Mouse (Mus musculus) CD4-positive, CD25-positive, alpha-beta regulatory T cell, adult 4 months (primary cell): ENCODE data around the gene Gm5426. TPM values are rescaled to one million over a fixed set of nuclear protein-coding genes. Genes with fewer than 3 reads are reported as not detected.
"Not testable (repeated sequence)": the region's sequence is repeated elsewhere in the genome, so short reads cannot be mapped to it uniquely, and the experiment has no call there.

ENCODE experiments used
- ATAC-seq: one replicate; pipeline ENCODE4 v1.8.0; 2017
- polyA plus RNA-seq, 2 experiments: library from polyadenylated mRNA; unstranded; fragments of 100-300 nt; shearing (Covaris generic); gene quantifications; one replicate each; pipeline ENCODE4 v1.2.1; 2017

The Gm5426 gene
- not detected for polyA plus RNA-seq

DNA sequence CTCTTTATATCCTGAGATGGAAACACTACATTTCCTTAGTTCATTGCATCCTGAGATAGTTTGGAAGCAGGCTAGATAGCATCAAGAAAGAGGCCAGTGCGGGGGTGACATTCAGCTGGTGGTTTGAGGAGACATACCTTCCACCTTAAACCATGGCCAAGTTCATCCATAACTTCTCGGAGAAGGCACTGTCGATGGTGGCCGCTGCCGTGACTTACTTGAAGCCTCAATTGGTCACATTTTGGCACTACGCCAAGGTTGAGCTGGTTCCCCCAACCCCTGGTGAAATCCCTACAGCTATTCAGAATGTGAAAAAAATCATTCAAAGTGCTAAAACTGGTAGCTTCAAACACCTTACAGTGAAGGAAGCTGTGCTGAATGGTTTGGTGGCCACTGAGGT is at the start of gene Gm5426:
Gm5426 (plus strand) TSS at position 153 of the 400 bp plus-strand sequence.
- not testable (repeated sequence) for ATAC-seq

DNA sequence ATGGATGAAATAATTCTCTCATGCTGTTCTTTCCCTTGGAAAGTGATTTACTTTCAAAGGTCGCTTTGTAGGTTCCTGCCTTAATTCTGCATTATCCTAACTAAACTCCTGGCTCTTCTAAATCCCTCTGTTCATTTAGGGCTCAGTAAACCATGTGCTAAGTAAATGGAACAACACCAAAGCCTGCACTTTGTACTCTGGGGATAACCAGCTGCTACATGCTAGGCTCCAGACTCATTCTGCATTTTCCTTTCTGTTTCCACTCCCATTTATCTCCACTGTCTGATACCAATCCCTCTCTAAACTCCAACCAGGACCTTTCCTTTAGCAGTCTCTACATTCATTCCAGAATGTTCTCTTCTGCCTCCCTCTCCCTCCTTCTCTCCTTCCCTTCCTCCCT is 46.7 kb upstream of the Gm5426 start:
- no peak for ATAC-seq

DNA sequence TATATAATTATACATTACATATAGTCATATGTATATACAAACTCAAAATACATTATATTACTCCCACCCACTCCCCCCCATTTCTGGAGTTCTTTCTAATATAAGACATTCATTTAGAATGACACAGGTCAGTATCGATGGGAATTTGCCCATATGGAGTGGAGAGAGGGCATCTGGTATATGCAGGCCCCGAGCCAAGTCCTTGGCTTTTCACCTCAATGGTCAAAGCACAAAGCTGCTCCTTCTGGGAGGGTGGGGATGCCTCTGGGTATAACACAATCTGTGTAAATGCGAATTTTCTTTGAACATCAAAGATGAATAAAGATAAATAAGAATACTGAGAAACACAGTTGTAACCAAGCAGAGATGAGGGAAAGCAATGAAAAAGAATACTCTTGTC is 46.0 kb upstream of the Gm5426 start:
- no peak for ATAC-seq

DNA sequence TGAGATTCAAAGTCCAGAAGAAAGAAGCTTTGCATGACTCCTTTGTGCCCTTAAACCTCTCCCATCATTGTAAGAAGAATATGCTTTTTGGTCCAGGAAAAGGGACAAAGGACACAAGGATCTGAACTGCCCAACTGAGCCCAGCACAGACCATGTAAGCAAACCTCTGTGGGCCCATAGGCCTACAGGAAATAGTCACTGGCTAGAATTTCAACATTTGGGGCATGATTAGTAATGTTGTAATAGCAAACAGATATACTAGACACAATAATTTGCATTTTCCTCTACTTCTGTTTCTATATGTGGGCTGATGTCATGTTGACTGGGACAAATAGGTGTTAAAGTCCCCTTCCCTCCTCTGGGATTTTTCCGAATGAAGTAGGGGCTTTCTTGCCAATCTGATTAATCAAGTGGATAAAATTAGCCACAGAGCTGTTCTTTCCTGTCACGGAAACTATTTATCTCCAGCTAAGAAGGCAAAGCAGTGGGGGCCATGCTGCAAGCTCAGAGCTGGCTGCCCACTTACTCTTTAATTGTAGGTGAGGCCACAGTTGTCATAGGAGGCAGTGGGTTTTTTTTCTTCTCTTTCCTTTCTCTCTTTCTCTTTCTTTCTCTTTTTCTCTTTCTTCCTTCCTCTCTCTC is 42.4 kb upstream of the Gm5426 start:
- peak; percentile 54 for ATAC-seq

DNA sequence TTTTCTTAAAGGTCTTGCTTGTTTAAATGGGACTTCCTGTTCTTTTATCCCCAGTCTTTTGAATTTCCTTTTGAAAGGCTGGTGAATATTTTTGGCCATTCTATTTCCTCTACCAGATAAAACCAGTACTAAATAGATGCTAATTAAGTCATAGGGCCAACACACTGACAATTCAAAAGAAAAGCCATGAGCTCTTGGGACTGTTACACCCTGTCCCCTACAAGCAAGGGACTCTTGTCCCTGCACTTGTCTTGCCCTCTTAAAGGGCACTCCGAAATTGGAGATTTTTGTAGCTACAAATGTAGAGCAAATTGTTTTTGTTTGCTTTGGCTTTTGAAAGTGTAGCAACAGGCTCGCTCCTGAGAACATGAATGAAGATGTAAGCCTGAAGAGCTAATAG is 41.8 kb upstream of the Gm5426 start:
- no peak for ATAC-seq

DNA sequence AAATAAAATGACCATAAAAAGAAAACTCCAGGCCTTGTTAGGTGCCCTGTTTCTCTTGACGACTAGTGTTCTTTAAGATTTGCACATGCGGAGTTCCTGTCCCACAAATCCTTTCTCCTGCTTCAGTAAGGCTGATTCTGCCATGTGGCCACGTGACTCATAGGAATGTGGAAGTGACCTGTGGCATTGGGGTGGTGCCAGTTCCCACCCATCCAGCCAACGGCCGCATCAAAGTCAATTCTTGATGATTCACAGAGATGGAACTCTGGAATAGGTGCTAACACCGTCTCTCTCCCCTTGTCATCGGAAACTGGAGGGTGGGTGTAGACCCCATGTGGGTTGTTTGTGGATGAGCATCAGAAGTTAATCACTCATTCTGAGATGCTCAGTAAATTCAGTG is 39.7 kb upstream of the Gm5426 start:
- no peak for ATAC-seq

DNA sequence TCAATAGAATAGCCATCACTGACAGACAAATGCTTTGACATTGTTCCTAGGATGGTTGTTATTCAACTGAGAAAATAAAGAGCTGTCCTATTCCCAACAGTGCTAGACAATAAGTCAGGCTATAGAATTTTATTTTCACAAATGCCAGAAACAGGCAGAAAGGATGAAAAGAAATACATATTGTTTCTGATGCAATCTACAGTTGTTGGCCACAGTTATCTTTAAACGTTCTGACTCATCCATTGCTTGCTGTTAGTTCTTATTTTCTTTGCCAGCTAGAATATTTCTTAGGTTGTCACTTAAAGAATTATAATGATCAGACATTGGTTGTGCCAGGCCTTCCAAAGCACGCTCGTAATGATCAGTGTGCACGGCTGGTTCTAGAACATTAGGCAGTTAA is 35.4 kb upstream of the Gm5426 start:
- no peak for ATAC-seq

DNA sequence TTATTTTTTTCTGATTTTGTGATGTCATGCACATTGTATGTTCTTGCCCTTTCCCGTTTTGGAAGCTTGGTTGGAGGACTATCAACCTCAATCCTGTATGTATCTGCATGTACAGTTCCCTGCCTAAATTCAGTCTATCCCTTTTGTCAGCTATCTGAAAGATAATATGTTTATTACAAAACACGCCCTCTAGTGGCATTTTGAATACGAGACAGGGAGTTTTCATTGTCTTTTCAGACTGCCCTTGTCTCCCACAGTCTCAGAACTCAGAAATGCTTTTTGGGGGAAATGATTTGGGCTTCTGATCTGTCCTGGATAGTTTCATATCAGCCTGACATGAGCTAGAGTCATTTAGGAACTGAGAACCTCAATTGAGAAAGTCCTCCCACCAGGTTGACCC is 32.2 kb upstream of the Gm5426 start:
- ATAC-seq: no peak

DNA sequence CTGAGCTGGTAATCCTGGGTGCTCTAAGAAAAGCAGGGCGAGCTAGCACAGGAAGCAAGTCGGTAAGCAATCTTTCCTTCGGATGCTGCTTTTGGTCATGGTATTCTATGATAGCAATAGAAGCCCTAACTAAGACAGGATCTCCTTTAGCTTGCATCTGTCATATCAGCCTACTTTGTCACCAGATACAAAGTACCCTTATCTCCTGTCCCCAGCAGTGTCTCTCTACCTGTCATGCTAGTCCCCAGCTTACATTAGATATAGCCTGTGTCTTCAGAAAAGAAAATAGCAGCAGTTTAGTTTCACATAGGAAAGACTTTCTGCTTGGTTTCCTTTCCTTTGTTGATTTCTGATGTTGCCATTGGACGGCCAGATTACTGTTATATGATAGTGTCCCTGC is 31.8 kb upstream of the Gm5426 start:
- no peak for ATAC-seq

DNA sequence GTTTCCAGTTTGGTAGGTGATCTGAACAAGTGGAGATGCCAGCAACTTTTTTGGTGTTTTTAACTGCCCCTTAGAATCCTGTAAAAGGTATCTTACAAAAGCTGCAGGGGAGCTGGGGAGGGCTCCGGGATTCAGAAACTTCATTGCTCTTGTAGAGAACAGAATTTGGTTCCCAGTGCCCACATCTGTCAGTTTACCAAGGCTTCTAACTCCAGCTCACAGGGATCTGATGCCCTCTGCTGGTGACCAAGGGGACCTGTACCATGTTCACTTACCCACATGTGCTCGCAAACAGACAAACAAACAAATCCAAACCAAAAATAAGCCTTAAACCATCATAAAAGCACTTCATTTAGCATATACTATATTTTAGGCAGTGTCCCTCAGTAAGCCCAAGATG is 31.3 kb upstream of the Gm5426 start:
- no peak for ATAC-seq

DNA sequence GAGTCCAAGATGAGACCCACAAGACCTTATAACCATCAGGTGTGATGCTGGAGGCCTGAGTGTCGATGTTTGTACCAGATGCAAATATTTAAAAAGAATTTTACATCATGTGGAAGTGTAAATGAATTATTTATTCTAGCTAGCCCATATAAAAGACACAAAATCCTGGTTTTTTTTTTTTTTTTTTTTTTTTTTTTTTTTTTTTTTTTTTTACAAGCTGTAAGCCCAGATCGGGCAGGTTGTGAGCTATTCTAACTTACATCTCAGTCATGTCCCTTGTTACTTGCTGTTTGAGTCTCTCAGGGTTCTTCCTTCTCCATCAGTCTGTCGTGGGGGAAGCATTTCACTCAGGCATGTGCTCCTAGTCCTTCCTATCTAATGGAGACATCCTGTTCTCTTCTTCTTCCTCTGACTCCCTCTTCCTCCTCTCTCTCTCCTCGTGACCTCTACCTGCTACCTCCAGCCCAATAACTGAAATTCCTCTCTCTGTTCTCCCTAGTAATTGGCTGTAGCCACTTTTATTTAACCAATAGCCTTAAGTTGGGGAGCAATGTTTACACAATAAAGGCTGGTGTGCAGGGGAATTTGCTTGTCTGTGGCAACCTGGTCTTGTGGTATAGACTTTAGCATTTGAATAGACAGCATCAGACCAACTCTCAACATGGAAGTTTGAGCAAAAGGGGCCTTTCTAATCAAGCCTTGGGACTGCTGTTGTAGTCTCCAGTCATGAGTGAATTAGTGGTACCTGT is 29.3 kb upstream of the Gm5426 start:
- no peak for ATAC-seq

DNA sequence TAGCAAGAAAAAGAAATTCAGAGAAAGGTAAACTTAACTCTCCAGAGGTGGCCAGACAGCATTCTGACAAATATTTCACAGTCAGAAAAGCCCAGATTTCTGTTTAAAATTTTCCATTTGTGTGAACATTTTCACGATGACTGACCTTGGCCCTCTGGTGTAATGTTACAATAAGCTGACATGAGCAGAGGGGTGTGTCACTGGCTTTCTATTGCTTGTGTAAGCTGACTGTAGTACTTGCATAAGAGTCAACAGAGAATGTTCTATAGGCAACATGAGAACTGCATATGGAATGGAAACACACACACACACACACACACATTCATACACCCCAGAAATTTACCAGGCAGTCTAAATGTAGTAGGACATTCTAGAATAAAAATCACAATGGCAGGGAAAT is 28.6 kb upstream of the Gm5426 start:
- no peak for ATAC-seq

DNA sequence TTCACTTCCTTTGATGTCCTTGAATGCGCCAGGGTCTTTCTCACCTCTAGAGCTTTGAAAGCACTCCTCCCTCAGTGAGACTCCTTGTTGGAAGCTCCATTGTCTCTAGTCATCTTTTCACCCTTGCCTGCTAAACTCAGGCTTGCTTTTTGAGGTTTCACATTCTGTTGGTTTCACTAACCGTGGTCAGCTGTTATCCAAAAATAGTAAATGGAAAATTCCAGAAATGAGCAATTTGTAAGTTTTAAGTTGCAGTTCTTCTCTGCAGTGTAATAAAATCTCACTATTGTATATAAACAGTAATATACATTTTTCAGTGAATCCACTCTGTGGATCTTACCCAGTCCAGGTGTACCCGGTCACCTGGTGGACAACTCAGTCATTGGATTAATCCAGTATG is 21.1 kb upstream of the Gm5426 start:
- ATAC-seq: no peak

DNA sequence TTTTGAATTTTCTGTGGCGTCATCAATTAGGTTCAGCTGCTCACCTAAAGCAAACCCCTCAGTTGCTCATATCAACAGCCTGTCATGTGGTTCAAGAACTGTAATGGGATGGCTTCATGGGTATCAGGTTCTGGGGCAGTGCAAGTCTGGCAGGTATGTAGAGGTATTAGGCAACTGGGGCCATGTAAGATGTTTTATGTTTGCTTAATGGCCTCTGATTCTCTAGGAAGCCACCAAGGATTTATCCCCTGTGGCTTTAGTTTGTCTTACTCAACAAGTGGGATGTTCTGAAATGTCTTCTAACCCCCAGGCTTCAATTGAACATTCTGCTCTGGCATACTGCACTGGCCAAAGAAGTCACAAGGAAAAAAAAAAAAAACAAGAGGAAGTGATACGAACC is 15.6 kb upstream of the Gm5426 start:
- ATAC-seq: no peak

DNA sequence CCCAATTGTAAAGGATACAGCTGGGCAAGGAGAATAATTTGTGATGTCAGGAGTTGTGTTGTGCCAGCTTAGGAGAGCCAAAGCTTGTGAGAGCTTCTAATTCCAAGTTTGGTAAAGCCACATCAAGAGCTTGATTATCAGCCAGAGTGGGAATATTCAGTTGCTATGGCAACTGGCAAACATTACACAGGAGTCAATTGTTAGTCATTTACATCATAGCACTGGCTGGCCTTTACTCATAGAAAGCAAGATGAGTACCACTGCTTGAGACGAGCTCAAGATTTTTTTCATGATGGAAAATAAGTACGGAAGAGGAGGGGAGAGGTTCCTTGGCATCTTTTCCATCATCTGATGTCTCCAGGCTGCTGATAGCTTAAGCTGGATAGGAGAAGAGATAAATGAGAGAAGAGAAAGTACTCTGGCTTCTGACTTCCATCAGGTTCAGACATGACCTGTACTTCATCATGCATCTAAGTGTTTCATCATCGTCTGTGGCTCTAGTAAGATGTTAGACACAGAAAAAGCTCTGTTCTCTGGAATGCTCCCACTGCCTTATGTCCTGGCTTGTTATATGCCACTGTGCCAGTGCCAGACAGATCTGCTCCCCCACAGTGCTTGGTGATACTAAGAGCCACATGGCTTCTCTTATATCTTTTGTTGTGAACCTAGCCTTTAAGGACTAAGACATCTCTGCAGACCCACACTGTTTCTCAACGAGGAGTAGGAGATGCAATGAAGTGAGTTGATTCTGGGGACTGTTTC is 15.0 kb upstream of the Gm5426 start:
- ATAC-seq: no peak

DNA sequence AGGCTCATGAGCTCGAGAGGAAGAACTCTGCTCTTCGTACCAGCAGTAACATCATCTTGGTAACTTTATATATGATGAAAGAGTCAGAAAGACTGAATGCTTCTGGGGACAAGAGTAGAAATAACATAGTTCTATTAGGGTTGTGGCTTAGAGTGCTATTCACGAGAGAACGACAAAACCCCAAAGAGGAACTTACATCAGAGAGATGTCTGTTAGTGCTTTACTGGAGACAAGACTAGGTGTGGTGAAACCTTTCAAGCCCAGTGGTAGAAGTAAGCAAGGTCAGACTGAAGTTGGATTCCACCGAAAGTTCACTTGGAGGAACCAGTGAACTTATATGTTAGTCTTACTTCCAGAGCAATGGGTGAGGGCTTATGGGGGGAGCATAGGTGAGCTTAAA is 12.5 kb upstream of the Gm5426 start:
- ATAC-seq: no peak

DNA sequence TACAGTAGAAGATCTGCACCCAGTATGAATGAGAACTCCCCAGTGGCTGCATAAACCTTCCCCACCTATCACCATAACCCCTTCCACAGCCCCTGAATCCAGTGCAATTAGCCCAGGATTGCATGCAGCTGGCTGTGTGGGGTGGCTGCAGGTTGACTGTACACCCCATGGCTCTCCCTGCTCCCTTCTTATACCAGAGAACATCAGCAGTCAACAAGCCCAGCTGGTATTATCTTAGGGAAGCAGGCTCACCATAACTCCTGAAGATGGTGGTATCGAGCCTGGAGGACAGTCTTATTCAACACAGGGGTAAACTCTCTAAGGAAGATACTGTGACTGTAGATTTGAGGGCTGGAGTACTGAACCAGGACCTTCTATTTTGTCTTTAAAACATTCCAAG is 12.1 kb upstream of the Gm5426 start:
- ATAC-seq: no peak

DNA sequence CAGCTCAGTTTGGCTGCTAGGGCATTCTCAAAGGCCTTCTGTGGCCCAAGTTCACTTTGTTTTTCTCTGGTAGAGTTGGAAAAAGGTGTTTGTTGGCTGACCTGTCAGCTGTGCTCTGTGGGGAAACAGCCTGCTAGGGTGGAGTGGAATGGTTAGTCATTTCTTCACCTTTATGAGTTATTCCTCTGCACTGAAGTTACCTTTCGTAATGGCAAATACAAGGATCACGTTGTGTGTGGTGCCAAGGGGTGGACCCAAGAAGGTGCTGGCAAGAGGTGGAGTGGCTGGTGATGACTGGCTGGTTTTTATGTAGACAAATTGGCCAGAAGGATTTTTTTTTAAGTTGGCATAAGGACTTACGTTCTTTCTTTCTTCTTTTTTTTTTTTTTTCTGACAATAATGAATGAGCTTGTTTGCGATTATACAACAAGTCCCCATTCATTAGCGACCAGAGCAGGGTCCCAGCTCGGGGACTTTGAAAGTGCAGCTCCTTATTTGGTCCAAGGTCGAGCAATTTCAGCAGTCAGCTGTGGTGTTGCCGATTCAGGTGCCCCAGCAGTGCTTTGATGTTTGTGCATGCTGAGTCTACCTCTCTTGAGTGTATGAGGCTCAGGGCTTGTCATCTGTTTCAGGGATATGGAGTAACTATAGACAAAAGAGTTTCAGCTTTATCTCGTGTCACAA is 10.5 kb upstream of the Gm5426 start:
- ATAC-seq: no peak

DNA sequence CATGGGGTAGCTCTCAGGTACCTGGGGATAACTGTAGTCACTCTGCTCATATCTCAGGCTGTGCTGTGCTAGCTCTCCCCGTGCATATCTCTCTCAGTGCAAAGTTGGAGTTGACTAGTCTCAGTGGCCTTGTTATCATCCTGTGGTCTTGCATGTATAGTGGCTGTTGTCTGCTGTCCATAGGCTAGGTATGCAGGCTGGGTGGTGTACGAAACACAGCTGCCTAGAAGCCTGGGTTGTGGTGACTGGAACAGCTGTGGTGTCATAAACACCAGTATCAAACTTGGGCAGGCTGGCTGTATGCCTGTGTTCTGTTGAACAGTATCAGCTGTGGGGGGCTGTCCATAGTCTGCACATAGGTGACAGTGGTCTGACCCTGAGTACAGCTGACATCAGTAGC is 7.2 kb upstream of the Gm5426 start:
- ATAC-seq: no peak

DNA sequence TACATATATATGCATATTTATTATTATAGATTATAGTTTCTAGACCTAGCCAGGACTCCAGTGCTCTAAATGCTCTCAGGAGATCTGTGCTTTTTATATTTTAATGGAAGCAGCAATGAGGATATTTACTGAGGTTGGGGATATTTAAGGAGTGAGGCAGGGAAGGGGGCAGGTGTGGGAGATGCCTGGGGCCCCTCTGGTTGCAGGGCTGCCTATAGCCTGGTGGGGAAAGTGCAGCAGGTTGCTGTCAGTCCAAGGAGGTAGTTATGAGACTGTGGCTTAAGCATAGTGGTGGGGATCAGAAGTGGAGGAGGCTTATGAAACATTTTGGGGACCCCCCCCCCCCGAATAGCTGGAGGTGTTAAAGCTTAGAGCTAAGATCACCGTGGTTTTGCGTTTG is 6.0 kb upstream of the Gm5426 start:
- no peak for ATAC-seq

DNA sequence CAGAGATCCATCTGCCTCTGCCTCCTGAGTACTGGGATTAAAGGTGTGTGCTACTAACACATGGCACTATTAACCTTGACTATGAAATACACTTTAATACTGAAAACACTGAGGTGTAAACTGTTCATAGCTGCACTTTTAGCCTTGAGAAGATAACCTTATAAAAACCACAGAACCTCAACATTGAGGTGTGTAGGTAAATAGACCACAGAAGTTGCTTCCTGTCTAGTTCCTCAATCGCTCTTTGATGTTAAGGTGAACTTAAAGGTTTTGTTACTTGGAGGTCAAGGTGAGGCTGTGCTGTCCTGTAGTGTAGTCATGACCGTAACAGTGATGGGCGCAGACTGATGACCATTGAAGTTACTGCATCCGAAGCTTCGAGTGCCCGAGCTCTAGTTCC is 5.3 kb upstream of the Gm5426 start:
- ATAC-seq: peak; percentile 76

DNA sequence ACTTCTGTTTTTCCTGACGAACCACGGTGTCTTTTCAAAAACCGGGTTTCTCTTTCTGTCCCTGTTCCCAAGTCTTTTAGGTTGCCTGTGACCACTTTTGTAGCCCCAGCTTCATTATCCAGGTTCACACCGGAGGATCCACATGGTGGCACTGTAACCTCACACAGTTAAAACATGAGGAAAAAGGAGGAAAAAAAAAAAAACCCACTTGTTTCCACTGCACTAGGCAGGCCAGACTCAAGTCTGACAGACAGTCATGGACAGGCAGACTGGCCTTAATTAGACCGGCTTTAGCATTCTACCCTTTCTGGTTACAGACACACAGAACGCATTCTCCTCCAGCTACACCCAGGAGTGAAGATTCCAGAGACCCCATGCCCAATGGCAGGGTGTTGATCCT is 4.2 kb upstream of the Gm5426 start:
- ATAC-seq: peak; percentile 68

DNA sequence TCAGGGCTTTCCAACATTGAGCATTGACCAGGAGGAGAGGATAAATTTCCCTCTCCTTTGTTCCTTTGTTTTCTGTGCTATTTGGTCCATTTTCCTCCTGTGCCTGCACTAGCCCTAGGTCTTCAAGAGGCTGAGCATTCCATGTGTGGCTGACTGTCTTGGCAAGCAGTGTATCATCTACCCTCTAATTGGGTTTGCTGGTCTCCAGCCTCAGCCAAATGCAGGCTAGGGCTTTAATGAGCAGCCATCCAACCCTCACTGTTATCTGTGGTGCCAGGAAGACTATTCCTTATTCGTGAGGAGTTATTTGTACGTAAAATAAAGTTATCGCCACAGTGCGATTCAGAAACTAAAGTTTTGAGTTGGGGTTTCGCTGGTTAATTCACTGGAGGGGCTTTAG is 2.2 kb downstream of the Gm5426 start:
- no peak for ATAC-seq
